Mouse (Mus musculus) ES-CJ7 (cell line): ENCODE results near the gene Dock10.
A peak's percentile ranks its signal among the peaks of the same experiment; 100 is the strongest.

Experiments
- DNase-seq: peaks from one replicate; pipeline ENCODE4 v3.0.0; 2011; ENCODE audit warnings: low read depth, low spot score

The Dock10 gene

DNA sequence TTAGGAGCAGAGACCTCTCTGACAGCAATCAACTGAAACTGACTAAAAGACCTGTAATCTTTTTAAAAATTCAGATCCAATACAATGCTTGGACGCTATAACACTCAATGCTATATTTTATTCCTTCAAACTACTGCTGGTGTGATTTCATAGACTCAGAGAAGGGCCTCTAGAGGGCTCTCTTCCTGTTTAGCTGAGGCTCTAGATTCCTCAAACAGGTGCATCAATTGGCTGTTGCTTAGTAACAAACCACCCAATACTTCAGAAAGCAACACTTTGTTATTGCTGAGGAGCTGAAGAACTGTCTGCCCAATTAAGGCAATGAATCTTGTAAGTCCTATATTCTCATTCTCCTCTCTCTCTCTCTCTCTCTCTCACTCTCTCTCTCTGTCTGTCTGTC is 30.1 kb downstream of the Dock10 start:
- peak; percentile 23 for DNase-seq

- DNase-seq, result no peak
Measured at GRCm38 (mm10) chr1:80727403-80727802, 30.9 kb downstream of the Dock10 start.

DNA sequence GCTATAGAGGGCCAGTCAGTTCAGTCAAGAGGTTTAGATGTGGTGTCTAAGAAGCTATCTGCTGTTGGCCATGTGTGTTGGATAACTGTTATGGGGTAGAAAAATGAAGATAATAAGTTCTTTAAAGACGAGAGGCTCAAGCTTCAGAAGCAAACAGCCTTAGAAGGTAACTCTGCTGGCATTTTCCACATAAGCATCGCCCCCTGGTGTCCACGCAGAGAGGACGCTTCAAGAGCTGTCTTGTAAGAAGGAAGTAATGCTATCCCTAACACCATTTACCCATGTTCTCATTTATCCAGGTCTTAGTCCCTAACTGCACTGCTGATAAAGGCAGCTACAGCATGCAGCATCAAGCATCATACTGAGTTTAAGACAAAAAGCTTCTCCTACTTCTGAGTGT is 35.7 kb downstream of the Dock10 start:
- DNase-seq, result peak; percentile 63

DNA sequence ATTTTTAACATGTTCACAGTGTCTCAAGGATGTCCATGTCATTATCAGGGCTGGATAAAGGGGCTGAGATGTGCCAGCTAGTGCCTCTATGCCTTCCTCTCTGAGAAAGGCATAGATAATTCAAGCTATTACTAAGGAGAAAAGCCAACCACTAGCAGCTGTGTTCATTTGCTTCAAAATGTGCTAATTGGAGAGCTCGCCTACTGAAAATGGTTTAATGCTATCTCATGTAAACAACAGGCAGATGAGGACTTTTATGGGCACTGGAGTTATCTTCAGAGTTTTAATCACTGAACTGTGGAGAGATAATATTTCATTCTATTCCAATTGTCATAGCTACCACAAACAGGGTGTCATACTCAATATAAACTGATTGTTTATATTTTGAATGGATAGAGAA is 36.3 kb downstream of the Dock10 start:
- no peak for DNase-seq

GRCm38 (mm10) chr1:80721181-80721580 is 37.1 kb downstream of the Dock10 start:
- no peak for DNase-seq

- DNase-seq, result no peak
Measured at GRCm38 (mm10) chr1:80720146-80720545, 38.2 kb downstream of the Dock10 start.

GRCm38 (mm10) chr1:80719436-80719835 is 38.9 kb downstream of the Dock10 start:
- DNase-seq, result no peak

DNA sequence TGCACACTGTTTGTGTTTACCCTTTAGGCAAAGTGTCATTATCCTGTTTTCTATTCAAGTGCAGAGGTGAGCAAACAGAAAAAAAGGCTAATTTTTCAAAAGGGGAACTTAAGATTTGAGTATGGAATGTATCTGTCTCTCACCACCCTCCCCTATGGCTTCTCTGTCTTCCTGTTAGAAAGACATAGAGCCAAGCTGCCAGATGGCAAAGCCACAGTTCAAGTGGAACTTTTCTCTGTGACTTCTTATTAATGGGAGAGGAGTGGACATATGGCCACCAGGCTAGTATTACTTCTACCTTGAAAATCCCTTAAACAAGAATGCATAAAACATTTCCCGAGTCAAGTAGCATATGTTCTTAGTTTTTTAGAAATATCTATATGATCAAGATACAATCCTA is 39.7 kb downstream of the Dock10 start:
- DNase-seq, result no peak

- no peak for DNase-seq
Measured at GRCm38 (mm10) chr1:80715917-80716316, 42.4 kb downstream of the Dock10 start.

GRCm38 (mm10) chr1:80713920-80714319 is 44.4 kb downstream of the Dock10 start:
- no peak for DNase-seq

GRCm38 (mm10) chr1:80710607-80711261 is 47.6 kb downstream of the Dock10 start:
- DNase-seq, result no peak

GRCm38 (mm10) chr1:80710097-80710541 is 48.2 kb downstream of the Dock10 start:
- no peak for DNase-seq

DNA sequence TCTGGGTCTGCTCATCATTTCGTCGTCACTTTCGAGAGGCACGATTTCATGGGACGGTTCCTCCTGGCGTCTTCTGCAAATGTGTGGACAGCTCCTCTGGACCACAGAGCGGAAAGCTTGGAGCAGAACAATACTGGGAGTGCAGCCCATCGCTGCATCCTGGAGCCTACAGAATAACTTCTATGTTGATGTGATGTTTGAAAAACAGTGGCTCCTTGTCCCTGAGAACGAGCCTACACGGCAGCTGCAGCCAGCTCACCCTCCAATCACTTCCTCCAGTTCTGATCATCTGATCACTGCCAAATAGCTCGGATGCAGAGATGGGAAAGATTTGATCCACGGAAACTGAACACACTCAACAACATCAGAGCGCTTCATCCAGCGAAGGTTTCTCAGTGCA is 49.0 kb downstream of the Dock10 start:
- DNase-seq, result no peak

DNA sequence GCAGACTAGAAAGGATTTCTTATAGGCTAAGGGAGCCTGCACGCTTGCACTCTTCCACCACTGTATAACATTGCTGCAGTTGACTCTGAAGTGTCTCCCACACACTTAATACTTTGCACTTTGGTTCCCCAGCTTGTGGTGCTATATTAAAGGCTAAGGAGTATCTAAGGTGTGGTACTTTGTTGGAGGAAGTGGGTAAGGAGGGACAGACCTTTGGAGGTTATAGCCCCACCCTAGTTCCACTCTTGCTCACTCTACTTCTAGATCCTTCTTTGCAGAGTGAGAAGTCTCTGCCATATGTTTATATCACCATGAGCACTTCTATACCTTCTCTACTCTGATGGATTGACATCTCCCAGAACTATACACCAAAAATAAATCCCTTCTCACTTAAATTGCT is 55.0 kb downstream of the Dock10 start:
- DNase-seq, result no peak

- no peak for DNase-seq
Measured at GRCm38 (mm10) chr1:80676004-80676673, 82.2 kb downstream of the Dock10 start.

GRCm38 (mm10) chr1:80671730-80672129 is 86.6 kb downstream of the Dock10 start:
- no peak for DNase-seq

GRCm38 (mm10) chr1:80671056-80671455 is 87.3 kb downstream of the Dock10 start:
- no peak for DNase-seq

- no peak for DNase-seq
Measured at GRCm38 (mm10) chr1:80670387-80670786, 87.9 kb downstream of the Dock10 start.

DNA sequence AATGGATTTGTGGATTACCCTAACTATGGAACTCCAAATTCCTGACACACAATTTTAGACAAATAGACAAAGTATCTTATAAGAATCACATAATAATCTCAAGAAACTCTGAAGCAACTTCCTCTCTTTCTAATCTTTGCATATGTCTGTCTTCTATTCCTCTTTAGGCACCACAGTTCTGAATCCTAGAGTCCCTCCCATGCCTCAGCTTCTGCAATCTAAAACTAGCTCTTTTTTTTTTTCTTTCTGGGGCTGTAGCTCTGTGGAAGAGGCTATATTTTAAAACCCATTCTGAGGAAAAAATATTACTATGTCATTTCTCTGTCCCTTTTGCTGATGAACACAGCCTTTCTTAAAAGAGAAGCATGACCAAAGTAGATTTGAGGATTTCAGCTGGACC is 92.6 kb downstream of the Dock10 start:
- no peak for DNase-seq

GRCm38 (mm10) chr1:80665161-80665560 is 93.2 kb downstream of the Dock10 start:
- DNase-seq, result no peak

DNA sequence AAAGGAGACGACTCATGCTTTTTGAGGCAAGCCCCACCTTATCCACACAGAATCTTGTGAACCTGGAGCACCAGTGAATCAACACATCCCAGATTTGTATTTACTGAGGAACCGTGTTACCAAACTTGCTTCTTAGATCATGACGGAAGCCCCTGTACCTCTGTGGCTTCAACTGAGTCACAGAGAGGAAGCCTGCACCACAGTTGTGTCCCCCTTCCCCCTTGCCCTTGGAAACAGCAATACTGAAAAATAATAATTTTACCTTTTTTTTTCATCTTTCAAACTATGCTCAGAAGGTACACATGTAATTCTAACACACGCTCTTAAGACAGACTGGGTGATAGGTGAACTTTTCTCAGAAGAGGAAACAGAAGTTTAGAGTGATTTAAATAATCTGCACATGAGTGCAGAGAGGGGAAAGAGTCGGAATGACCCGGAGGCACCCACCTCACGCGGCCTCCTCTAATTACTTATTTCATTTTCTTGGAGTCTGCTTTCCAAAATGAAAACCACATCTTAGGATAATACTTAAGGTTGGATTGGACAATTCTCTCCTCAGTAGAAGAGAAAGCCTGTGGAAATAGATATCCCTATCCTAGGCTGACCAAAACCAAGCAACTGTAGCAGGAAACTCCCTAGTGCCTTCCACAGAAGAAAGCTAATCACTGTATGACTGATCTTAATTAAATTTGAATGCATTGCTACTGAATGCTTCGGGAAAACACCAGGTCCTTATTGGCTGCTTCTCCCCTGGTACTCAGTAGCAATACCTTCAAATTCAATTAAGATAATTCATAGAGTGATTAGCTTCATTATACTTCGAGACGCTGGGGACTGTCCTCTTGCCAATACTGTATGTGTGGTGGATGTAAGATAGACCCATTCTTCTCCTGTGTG is 96.6 kb downstream of the Dock10 start:
- no peak for DNase-seq

DNA sequence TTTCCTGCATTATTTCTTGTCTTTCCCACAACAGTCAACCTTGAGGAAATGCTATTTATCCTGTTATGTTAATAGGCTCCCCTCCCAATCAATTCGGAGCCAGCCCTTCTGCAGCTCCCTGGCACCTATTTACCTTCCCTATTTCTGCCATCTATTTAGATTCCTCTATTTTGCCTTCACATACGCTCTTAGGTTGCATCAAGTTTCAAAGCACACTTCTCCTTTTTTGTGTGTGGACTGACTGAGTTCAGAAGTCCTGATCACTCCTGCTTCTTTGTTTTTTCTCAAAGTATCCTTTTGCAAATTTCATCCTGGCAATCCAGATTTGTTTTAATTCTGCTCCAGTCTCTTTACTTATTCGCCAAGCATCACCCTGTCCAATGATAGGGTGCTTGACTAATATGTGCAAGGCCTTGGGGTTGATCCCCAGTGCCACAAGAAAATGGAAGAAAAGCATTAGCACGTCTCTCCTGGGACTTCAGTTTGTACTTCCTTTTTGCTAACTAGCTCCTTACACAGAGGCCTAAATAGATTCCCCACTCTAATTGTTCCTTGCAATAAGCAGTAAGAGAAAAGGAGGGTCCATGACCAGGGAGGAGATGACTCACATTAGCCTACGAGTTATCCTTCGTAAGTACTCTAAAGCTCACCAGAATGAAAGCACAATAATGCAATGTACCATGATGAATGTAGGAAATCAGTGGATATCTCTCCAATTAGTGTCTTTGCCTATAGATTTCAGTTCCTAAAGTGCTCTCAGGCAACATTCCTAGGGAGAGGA is 98.7 kb downstream of the Dock10 start:
- DNase-seq, result no peak
